Mouse (Mus musculus) olfactory bulb, adult 2 months (tissue): ENCODE measurements around the gene Ldhb. TPM values are rescaled to one million over a fixed set of nuclear protein-coding genes. Genes with fewer than 3 reads are reported as not detected.

Source experiments
- H3K27ac ChIP-seq: fragments of 200-500 bp; 2 replicates; pipeline ENCODE4 v1.5.1; 2012; ENCODE audit warnings: low read depth, low read length; ENCODE audit not compliant: insufficient read depth
- H3K4me1 ChIP-seq: fragments of 200-500 bp; 2 replicates; pipeline ENCODE4 v1.6.1; 2012; ENCODE audit warnings: low read length; ENCODE audit not compliant: control insufficient read depth, insufficient read depth
- H3K4me3 ChIP-seq: fragments of 200-500 bp; 2 replicates; pipeline ENCODE4 v1.5.1; 2012; ENCODE audit warnings: mild to moderate bottlenecking, low read depth, low read length, moderate library complexity; ENCODE audit not compliant: insufficient read depth
- CTCF ChIP-seq: fragments of 200-500 bp; IDR thresholded peaks from 2 replicates; pipeline ENCODE4 v1.5.1; 2012; ENCODE audit warnings: low read depth, mild to moderate bottlenecking, low read length, moderate library complexity; ENCODE audit not compliant: insufficient read depth
- POLR2A ChIP-seq: fragments of 200-500 bp; IDR thresholded peaks from 2 replicates; pipeline ENCODE4 v1.6.1; 2012; ENCODE audit warnings: mild to moderate bottlenecking, low read depth, low read length, moderate library complexity; ENCODE audit not compliant: insufficient read depth
- WGBS: fragments of 180-500 bp; shearing (Covaris S2); methylation state at CpG from one replicate; pipeline ENCODE4 v1.1.7; 2018; 5-methylcytosine and 5-hydroxymethylcytosine counted together
- polyA plus RNA-seq: library from polyadenylated mRNA; stranded (reverse); fragments of >200 nt; gene quantifications from 2 replicates; pipeline ENCODE4 v1.2.4, GENCODE M21; 2012; ENCODE audit warnings: low replicate concordance; ENCODE audit not compliant: missing spikeins, insufficient read depth, insufficient read length

Gene Ldhb
- polyA plus RNA-seq, 1 experiment = 432 TPM

DNA sequence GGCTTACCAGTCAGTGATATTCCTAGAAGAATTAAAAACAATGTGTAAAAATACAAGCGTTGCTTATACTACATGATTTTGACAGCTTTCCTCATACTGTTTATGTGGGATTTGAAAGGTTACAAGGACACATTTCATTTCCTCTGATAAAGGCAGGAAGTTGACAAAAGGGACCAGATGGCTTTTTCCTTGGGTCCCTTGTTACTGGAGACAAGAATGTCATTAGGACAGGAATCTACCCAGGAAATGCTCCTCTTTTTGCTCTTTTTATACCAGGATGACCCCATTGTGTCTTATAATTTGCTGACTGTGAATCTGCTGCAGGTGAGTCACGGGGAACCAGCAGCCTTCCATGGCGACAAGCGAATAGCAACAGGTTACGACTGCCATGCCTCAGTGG lies 32.4 kb upstream of the Ldhb start:
- no peak for TF ChIP-seq CTCF
- TF ChIP-seq POLR2A = no peak
- WGBS = 91% methylated on average over 5 of the region's 5 CpGs
- Histone ChIP-seq H3K4me1 (peaks cover 4% of the 10 kb centered on the region; the same call in 1 of the 2 replicates), H3K4me3 (no peak overlapping the region), H3K27ac (no peak overlapping the region)

DNA sequence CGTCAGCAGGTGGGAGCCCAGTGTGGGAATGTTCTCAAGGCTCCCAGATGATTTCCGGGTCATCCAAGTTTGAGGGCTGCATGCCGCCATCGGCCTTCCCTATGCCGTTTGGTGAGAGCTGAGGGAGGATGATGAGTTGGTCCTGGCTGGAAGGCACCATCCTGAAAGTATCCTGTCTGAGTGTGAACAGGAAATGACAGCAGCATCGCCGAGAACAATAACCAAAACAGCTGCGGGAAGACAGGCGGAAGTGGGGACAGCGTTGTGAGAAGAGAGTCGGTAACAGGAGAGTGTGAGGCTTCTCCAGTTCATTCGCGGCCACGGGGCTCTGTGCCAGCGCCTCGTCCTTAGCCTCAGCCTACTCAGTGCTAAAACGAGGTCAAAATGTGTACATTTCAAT lies 30.7 kb upstream of the Ldhb start:
- Histone ChIP-seq H3K27ac (no peak overlapping the region), H3K4me1 (peaks cover 4% of the 10 kb centered on the region; the same call in 1 of the 2 replicates), H3K4me3 (no peak overlapping the region)
- no peak for TF ChIP-seq POLR2A
- no peak for TF ChIP-seq CTCF
- whole genome bisulfite sequencing = 72% methylated on average over 17 of the region's 17 CpGs

DNA sequence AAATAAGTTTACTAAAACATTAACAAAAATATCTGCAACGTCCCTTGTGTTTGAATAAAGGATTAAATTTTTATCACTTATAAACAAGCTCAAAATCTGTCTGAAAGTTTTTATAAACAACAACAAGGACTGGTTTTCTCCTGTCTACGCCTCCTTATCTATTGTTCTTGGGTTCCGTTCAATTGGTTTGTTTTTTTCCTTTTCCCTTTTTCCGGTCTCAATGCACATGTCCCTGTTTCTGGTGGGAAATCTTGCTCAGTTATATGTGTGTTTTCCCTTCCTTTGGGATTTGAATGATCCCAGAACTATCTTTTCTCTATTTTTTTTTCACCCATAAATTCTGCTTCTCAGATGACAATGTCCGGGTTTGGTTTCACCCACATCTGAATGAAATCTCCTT lies 25.7 kb upstream of the Ldhb start:
- Histone ChIP-seq H3K4me1 (peaks cover 1% of the 10 kb centered on the region; the same call in 1 of the 2 replicates), H3K27ac (no peak overlapping the region), H3K4me3 (no peak overlapping the region)
- TF ChIP-seq POLR2A (no peak), CTCF (no peak)
- 84% methylated on average over 5 of the region's 5 CpGs for WGBS

DNA sequence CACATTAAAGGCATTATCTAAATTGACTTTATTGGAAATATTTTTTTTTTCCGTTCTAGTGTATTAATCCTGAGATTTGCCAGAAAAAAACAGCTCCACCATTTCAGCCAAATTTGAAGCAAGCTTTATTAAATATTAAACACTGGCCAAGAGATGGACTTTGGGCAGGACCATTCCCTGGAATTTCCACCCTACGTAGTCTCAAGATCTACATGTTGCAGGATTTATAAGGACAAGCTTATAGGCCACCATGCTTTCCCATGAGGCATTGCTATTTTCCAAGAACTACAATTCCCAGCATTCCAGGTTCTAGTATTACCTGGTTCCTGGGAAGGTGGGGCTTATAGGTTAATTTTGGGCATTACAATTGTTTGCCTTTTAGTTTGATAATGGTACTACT lies 24.9 kb upstream of the Ldhb start:
- Histone ChIP-seq H3K4me3 (no peak overlapping the region), H3K4me1 (no peaks in the 10 kb centered on the region), H3K27ac (no peak overlapping the region)
- WGBS = 95% methylated on average over 2 of the region's 2 CpGs
- TF ChIP-seq POLR2A = no peak
- TF ChIP-seq CTCF = no peak

DNA sequence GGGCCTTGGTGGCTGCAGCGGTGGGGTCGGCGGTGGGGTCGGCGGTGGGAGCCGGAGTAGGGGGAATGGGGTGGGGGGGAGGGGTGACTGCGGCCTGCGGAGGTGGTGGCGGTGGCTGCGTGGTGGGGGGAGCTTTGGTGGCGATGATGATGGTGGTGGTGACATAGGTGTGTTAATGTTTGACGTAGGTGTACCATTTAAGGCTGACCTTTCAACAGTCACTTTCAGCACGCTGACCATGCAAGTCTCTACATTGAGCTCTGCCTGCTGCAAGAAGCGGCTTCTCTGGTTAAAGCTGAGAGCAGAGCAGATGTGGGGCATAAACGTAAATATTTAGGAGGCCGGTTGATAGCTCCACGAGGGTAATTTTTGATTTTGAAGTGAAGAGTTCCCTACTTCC lies 24.4 kb upstream of the Ldhb start:
- H3K27ac ChIP-seq = no peak overlapping the region
- no peaks in the 10 kb centered on the region for H3K4me1 ChIP-seq
- TF ChIP-seq POLR2A = no peak
- 94% methylated on average over 17 of the region's 17 CpGs for WGBS
- H3K4me3 ChIP-seq = no peak overlapping the region

DNA sequence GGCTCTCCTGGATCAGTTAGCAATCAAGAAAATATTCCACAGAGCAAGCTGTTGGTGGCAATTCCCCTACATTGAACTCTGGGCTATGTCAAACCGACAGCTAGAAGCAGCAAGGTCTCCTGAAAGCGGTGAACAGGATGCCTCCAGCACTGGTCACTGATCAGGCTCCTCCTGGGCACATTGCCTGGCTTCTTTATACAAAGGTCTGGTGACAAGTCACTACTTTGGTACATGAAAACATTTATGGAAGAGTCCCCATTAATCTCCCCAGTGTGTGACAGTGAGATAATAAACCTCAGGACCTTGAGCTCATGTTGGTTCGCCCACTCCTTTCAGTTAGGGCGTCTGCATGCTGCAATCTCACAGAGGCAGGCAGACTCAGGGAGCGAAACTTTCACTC lies 22.6 kb upstream of the Ldhb start:
- WGBS = 77% methylated on average over 5 of the region's 5 CpGs
- no peak overlapping the region for H3K4me3 ChIP-seq
- H3K4me1 ChIP-seq = no peaks in the 10 kb centered on the region
- H3K27ac ChIP-seq = no peak overlapping the region
- no peak for TF ChIP-seq CTCF
- TF ChIP-seq POLR2A = no peak

DNA sequence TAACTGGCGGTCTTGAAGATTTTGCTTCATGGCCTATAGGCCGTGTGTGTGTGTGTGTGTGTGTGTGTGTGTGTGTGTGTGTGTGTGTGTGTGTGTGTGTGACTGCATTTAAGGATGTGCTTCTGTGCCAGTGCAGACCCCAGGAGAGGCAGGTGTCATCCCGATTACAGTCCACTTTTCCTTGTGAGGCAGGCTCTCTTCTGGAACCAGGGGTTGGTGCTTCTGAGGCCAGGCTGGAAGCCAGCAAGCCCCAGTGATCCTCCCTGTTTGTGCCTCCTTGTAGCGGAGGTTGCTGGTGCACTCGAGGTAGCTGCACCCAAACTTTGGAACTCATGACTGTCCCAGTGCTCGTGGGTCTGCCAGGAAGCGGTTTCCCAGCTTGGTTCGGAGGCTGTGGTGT lies 21.9 kb upstream of the Ldhb start:
- Histone ChIP-seq H3K27ac (no peak overlapping the region), H3K4me3 (no peak overlapping the region), H3K4me1 (no peaks in the 10 kb centered on the region)
- TF ChIP-seq POLR2A (no peak), CTCF (no peak)
- 89% methylated on average over 8 of the region's 8 CpGs for WGBS

DNA sequence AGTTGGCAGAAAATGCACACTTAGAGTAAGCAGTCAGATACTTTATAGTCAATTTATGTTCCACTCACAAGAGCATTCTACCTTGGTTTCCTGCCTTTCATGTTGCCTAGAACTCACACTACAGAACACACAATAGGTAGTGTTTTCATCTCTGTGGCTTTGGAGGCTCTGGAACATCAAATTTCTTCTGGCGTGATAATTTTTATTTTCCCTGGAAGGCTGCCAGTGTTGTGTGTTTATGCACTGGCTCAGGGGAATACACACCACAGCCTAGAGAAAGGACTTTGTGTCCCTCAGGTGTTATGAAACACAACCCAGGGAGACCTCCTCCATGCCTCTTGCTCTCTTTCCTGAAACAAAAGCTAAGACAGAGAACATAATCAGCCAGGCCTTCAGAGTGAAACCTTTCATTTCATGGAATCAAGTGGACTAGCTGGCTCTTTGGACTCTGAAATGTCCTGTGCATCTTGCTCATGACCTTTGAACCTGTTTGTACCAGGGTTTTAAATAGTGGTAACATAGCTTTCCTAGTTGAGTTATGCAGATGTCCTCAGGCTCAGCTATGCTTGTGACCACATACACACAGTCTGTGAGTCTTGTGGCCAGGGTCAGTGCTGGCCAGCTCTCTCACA lies 20.3 kb upstream of the Ldhb start:
- Histone ChIP-seq H3K4me3 (no peak overlapping the region), H3K27ac (no peak overlapping the region), H3K4me1 (no peaks in the 10 kb centered on the region)
- WGBS = 60% methylated on average over 1 of the region's 1 CpGs
- TF ChIP-seq CTCF (no peak), POLR2A (no peak)

DNA sequence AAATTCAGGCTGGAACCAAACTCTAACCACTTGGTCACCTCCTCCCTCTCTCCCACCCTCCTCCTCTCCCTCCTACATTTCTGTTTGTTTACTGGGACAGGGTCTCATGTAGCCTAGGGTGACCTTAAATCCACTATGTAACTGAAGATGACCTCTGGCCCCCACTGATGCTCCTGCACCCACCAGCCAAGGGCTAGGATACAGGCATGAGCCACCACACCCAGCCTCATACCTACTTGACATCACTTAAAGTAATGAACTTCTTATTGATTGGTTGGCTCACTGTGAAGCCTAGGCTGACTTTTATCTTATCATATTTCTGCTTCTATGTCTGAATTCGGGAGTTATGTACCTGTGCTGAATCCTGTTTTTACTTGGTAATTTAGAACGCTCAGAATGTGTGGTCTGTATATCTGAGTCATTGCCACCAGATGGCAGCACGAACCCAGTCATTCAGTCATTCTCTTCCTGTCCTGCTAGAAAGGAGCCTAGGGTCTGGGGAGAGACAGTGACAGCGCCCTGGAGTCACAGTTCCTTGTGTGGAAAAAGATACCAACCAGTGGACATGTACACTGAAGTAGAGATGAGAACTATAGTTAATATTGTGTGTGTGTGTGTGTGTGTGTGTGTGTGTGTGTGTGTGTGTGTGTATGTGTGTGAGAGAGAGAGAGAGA lies 17.0 kb upstream of the Ldhb start:
- Histone ChIP-seq H3K27ac (no peak overlapping the region), H3K4me1 (no peaks in the 10 kb centered on the region), H3K4me3 (no peak overlapping the region)
- WGBS = 3% methylated on average over 4 of the region's 4 CpGs
- no peak for TF ChIP-seq POLR2A
- no peak; the same call in 1 of the 2 replicates for TF ChIP-seq CTCF

DNA sequence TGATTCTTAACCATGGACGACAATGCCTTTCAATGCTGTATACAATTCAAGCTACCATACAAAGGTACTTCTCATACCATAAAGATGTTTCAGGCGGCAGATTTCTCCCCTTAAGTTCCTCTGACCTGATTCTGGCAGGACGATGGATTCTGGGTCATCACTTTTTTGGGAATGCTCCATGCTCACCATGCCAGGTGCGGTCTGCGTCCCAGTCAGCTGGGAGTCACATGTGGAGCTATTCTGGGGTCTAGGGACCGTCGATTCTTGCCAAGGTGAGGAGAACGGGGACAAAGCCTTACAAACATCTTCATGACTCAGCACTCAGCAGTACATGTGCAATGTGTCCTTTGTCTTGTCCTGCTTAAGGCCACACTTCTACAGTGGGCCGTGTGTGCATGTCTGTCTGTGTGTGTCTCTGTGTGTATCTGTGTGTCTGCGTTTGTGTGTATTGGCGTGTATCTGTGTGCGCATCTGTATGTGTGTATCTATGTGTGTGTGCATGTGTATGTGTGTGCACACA lies 13.9 kb upstream of the Ldhb start:
- Histone ChIP-seq H3K4me3 (no peak overlapping the region), H3K27ac (no peak overlapping the region), H3K4me1 (no peaks in the 10 kb centered on the region)
- 81% methylated on average over 12 of the region's 12 CpGs for WGBS
- no peak for TF ChIP-seq POLR2A
- TF ChIP-seq CTCF = no peak
